Mouse (Mus musculus): ENCODE measurements at regions not wholly inside any gene's neighbourhood (a gene's known extent, or its start where the extent isn't known, plus 50 kb on each side); places are given as distances from the start of the nearest gene placed in this dataset.

DNA sequence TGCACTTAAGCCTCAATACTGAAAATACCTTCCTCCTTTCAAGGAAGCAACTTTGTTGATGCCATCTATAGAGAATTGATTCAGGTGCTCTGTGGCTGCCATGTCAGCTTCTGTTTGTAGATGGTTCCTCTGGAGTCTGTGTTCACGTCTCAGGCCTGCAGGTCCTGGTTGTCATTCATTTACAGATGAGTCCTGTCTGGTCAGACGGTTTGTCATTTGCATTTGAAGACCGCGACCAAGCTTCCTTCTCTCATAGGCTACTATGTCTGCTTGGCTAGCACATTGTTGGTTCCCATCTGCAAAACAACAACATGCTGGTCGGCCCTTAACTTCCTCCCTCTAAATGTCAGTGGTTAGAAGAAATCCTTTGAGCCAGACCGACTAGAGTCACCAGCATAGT, 151.0 kb downstream of the Dact1 start:
- Histone ChIP-seq H3K4me1 (ENCODE audit: control insufficient read depth, insufficient read depth, low read length) (no peaks in the 10 kb centered on the region), H3K4me2 (ENCODE audit: low read depth, low read length) (no peak overlapping the region), H3K4me3 (replicated peaks; ENCODE audit: low read length) (no peak overlapping the region), H3K36me3 (ENCODE audit: control insufficient read depth, insufficient read depth, low read length) (no peaks in the 10 kb centered on the region), H3K27ac (ENCODE audit: low read length) (no peak overlapping the region), H3K9me3 (replicated peaks; ENCODE audit: control insufficient read depth, low read length) (no peaks in the 10 kb centered on the region), H3K9ac (ENCODE audit: low read length) (no peak overlapping the region), H3K27me3 (ENCODE audit: control insufficient read depth, insufficient read depth, low read length) (no peaks in the 10 kb centered on the region)
- WGBS, result 74% methylated on average over 6 of the region's 6 CpGs
- ATAC-seq (ENCODE audit: insufficient read depth, low FRiP score), result no peak

DNA sequence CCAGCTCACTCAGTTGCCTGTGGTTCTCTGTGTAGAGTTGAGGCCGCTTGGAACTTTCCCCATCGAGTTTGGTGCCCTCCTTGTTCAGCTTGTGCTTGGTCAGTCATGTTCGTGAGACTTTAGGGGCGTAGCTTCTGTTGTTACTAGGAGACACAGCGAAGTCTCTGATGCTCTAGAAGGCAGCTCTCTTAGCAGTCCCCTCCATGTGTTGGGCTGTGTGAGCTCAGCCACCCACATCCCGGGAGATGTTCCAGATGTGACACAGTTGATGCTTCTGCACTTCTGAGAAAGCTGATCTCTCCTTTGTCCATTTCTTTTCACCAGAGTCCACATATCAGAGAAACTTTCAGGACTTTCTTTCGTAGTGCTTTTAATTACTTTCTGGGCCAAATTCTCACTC, 158.1 kb downstream of the Dact1 start:
- no peak overlapping the region for H3K27ac ChIP-seq (ENCODE audit: low read length)
- no peaks in the 10 kb centered on the region for H3K36me3 ChIP-seq (ENCODE audit: control insufficient read depth, insufficient read depth, low read length)
- H3K9ac ChIP-seq (ENCODE audit: low read length), result no peak overlapping the region
- H3K4me2 ChIP-seq (ENCODE audit: low read depth, low read length), result no peak overlapping the region
- no peaks in the 10 kb centered on the region for H3K9me3 ChIP-seq (replicated peaks; ENCODE audit: control insufficient read depth, low read length)
- WGBS, result 70% methylated on average over 7 of the region's 7 CpGs
- peaks cover 3% of the 10 kb centered on the region; the same call in 1 of the 2 replicates for H3K4me1 ChIP-seq (ENCODE audit: control insufficient read depth, insufficient read depth, low read length)
- H3K27me3 ChIP-seq (ENCODE audit: control insufficient read depth, insufficient read depth, low read length), result no peaks in the 10 kb centered on the region
- no peak overlapping the region for H3K4me3 ChIP-seq (replicated peaks; ENCODE audit: low read length)
- 0 out of 2 replicates have a peak, but pooled peaks have one; percentile 33 for ATAC-seq (ENCODE audit: insufficient read depth, low FRiP score)

DNA sequence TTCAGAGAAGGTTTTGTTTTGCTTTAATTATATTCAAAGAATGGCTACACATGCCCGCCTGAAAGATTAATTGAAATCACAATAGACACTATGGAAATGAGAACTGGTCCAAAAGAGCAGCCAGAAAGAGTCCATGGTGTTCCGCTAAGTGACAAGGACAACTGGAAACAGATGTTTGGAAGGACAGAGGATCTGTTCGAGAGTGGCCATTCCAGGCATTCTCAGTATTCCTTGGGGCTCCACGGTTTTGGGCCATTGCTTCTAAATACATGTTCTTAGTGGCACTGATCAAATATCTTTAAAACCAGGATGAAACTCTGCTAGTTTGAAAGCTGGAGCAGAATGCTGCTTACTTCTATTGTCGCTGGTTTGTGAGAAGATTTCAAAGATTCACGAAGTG, 158.6 kb downstream of the Dact1 start:
- Histone ChIP-seq H3K4me1 (ENCODE audit: control insufficient read depth, insufficient read depth, low read length) (peaks cover 3% of the 10 kb centered on the region), H3K36me3 (ENCODE audit: control insufficient read depth, insufficient read depth, low read length) (no peaks in the 10 kb centered on the region), H3K9me3 (replicated peaks; ENCODE audit: control insufficient read depth, low read length) (no peaks in the 10 kb centered on the region), H3K27ac (ENCODE audit: low read length) (no peak overlapping the region), H3K9ac (ENCODE audit: low read length) (no peak overlapping the region), H3K27me3 (ENCODE audit: control insufficient read depth, insufficient read depth, low read length) (no peaks in the 10 kb centered on the region), H3K4me2 (ENCODE audit: low read depth, low read length) (no peak overlapping the region), H3K4me3 (replicated peaks; ENCODE audit: low read length) (no peak overlapping the region)
- no peak for ATAC-seq (ENCODE audit: insufficient read depth, low FRiP score)
- WGBS, result 68% methylated on average over 6 of the region's 6 CpGs

DNA sequence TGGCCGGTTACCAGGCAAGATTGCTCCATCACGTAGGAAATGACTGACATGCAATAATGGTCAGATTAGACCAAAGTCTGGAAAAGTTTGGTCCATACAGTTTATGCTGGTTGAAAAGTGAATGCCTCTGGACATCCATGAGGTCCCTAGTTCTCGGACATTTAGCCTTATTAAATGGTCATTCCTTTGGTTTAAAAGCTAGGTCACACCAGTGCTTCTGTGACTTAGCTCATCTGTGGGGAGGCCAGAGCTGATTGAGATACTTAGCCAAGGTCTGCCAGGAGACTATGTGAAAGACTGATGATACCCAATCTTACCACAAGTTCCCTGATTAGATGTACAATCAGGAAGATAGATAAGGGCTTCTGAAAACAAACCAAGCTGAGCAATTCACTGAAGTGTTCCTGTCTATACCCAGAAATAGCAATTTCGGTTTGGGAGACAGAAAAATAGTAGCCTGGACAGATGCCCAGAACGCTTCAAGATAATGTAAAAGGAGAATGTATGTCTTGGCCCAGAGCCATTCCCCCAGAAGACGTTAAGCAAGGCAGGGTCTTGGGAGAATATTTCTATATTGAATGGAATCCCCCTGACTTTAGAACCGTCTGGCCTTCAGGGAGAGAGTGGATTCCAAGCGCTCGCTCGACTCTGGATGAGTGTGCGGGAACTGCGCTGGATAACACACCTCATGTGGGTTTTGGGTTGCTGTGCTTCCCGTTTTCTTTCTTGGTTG, 161.5 kb downstream of the Dact1 start:
- H3K36me3 ChIP-seq (ENCODE audit: control insufficient read depth, insufficient read depth, low read length), result no peaks in the 10 kb centered on the region
- ATAC-seq (ENCODE audit: insufficient read depth, low FRiP score), result no peak; the same call in 1 of the 2 replicates
- no peak overlapping the region for H3K4me3 ChIP-seq (replicated peaks; ENCODE audit: low read length)

DNA sequence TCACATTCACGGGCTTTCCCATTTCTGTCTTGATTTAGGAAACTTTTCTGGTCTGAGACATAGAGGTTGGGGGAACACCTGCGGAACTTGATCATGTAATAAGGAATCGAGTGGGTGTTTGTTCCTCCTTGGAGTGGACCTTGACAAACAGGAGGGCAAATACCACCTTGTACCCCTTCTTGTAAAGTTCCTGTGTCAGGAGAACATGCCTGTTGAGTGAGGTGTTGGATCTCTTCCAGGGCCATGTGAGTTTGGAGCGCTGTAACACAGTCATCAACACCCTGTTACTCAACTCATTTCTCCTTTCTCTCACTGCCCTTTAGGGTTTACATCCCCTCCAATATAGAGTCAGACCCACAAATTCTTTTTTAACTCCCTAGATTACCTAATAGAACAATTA, 162.0 kb downstream of the Dact1 start:
- H3K9ac ChIP-seq (ENCODE audit: low read length), result no peak overlapping the region
- no peak overlapping the region for H3K4me3 ChIP-seq (replicated peaks; ENCODE audit: low read length)
- 76% methylated on average over 4 of the region's 4 CpGs for WGBS
- H3K27ac ChIP-seq (ENCODE audit: low read length), result peak overlapping the region; percentile 21; the same call in 1 of the 2 replicates
- H3K4me1 ChIP-seq (ENCODE audit: control insufficient read depth, insufficient read depth, low read length), result peaks cover 10% of the 10 kb centered on the region
- no peak for ATAC-seq (ENCODE audit: insufficient read depth, low FRiP score)
- no peaks in the 10 kb centered on the region for H3K27me3 ChIP-seq (ENCODE audit: control insufficient read depth, insufficient read depth, low read length)
- H3K36me3 ChIP-seq (ENCODE audit: control insufficient read depth, insufficient read depth, low read length), result no peaks in the 10 kb centered on the region
- no peaks in the 10 kb centered on the region for H3K9me3 ChIP-seq (replicated peaks; ENCODE audit: control insufficient read depth, low read length)
- no peak overlapping the region for H3K4me2 ChIP-seq (ENCODE audit: low read depth, low read length)

More for the DNA sequence above, 161.5 kb downstream of the Dact1 start:
- peak overlapping the region; percentile 21; the same call in 1 of the 2 replicates for H3K27ac ChIP-seq (ENCODE audit: low read length)
- H3K4me2 ChIP-seq (ENCODE audit: low read depth, low read length), result no peak overlapping the region
- no peak overlapping the region for H3K9ac ChIP-seq (ENCODE audit: low read length)
- H3K27me3 ChIP-seq (ENCODE audit: control insufficient read depth, insufficient read depth, low read length), result no peaks in the 10 kb centered on the region
- H3K9me3 ChIP-seq (replicated peaks; ENCODE audit: control insufficient read depth, low read length), result no peaks in the 10 kb centered on the region
- peaks cover 10% of the 10 kb centered on the region for H3K4me1 ChIP-seq (ENCODE audit: control insufficient read depth, insufficient read depth, low read length)
- WGBS, result 46% methylated on average over 13 of the region's 13 CpGs

DNA sequence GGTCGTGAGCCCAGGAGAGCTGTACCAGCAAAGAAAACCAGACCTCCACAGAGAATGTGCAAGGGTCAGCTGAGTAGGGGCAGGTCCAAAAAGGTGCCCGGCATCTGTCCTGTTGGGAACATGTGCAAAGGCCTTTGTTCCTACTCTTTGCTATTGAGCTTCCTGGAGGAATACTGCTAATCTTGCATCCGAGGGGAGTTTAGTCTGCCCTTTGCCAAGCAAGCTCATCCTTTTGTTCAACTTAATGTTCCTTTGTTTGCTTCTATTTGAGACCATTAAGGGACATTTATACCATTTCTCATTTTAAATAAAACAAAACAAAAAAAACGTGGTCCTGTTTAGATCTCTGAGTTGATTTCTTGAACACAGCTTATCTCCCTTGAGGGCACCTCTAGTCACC, 166.6 kb downstream of the Dact1 start:
- no peak for ATAC-seq (ENCODE audit: insufficient read depth, low FRiP score)
- H3K9me3 ChIP-seq (replicated peaks; ENCODE audit: control insufficient read depth, low read length), result no peaks in the 10 kb centered on the region
- WGBS, result 53% methylated on average over 4 of the region's 4 CpGs

DNA sequence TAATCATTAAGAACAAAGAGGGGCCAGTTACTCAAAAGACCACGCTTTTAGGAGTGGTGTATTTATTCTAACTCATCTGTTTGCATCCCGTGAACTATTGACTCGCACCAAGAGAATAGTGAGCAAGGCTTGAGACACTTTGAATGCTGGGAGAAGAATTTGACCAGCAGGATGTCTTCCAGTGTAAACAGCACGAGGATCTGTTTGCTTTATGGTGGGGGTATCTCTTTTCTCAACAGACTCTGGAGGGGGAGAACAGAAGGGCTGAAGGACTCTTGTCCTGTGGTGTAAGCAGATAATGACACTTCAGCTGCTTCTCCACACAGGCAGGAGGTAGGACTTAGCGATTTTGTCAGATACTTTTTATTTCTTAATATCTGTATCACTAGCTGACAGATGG, 168.0 kb downstream of the Dact1 start:
- H3K36me3 ChIP-seq (ENCODE audit: control insufficient read depth, insufficient read depth, low read length), result no peaks in the 10 kb centered on the region
- WGBS, result 18% methylated on average over 5 of the region's 5 CpGs
- peak overlapping the region; percentile 20; the same call in 1 of the 2 replicates for H3K27ac ChIP-seq (ENCODE audit: low read length)
- H3K9ac ChIP-seq (ENCODE audit: low read length), result no peak overlapping the region
- no peak overlapping the region for H3K4me2 ChIP-seq (ENCODE audit: low read depth, low read length)
- H3K9me3 ChIP-seq (replicated peaks; ENCODE audit: control insufficient read depth, low read length), result no peaks in the 10 kb centered on the region
- H3K27me3 ChIP-seq (ENCODE audit: control insufficient read depth, insufficient read depth, low read length), result no peaks in the 10 kb centered on the region
- no peak overlapping the region for H3K4me3 ChIP-seq (replicated peaks; ENCODE audit: low read length)
- H3K4me1 ChIP-seq (ENCODE audit: control insufficient read depth, insufficient read depth, low read length), result peaks cover 19% of the 10 kb centered on the region
- no peak for ATAC-seq (ENCODE audit: insufficient read depth, low FRiP score)

More for the DNA sequence above, 166.6 kb downstream of the Dact1 start:
- Histone ChIP-seq H3K4me3 (replicated peaks; ENCODE audit: low read length) (no peak overlapping the region), H3K27ac (ENCODE audit: low read length) (no peak overlapping the region), H3K27me3 (ENCODE audit: control insufficient read depth, insufficient read depth, low read length) (no peaks in the 10 kb centered on the region), H3K36me3 (ENCODE audit: control insufficient read depth, insufficient read depth, low read length) (no peaks in the 10 kb centered on the region), H3K4me1 (ENCODE audit: control insufficient read depth, insufficient read depth, low read length) (peaks cover 10% of the 10 kb centered on the region; the same call in 1 of the 2 replicates), H3K9ac (ENCODE audit: low read length) (no peak overlapping the region), H3K4me2 (ENCODE audit: low read depth, low read length) (no peak overlapping the region)

DNA sequence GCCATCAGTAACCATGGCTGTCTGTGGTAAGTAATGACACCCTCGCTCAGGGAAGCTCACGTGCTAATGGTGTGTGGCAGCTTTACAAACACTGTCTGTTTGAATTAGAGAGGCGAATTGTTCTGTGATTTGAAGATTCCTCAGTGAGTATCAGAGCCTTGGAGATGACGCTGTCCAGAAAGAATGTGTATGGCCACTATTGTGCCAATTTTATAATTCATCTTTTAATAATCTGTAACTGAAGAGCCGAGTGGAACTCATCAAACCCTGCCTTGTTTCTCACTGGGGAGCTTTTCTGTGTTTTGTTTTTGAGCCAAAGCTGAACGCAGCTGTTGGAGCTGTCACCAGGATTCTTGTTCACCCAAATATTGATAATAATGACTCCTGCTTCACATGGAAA, 171.7 kb downstream of the Dact1 start:
- peak; percentile 48; the same call in 1 of the 2 replicates for ATAC-seq (ENCODE audit: insufficient read depth, low FRiP score)
- no peaks in the 10 kb centered on the region for H3K36me3 ChIP-seq (ENCODE audit: control insufficient read depth, insufficient read depth, low read length)
- peaks cover 16% of the 10 kb centered on the region for H3K4me1 ChIP-seq (ENCODE audit: control insufficient read depth, insufficient read depth, low read length)
- no peaks in the 10 kb centered on the region for H3K9me3 ChIP-seq (replicated peaks; ENCODE audit: control insufficient read depth, low read length)
- no peak overlapping the region for H3K9ac ChIP-seq (ENCODE audit: low read length)
- no peak overlapping the region for H3K4me3 ChIP-seq (replicated peaks; ENCODE audit: low read length)
- no peaks in the 10 kb centered on the region for H3K27me3 ChIP-seq (ENCODE audit: control insufficient read depth, insufficient read depth, low read length)
- H3K4me2 ChIP-seq (ENCODE audit: low read depth, low read length), result no peak overlapping the region
- WGBS, result 25% methylated on average over 6 of the region's 6 CpGs
- H3K27ac ChIP-seq (ENCODE audit: low read length), result peak overlapping the region; percentile 75

DNA sequence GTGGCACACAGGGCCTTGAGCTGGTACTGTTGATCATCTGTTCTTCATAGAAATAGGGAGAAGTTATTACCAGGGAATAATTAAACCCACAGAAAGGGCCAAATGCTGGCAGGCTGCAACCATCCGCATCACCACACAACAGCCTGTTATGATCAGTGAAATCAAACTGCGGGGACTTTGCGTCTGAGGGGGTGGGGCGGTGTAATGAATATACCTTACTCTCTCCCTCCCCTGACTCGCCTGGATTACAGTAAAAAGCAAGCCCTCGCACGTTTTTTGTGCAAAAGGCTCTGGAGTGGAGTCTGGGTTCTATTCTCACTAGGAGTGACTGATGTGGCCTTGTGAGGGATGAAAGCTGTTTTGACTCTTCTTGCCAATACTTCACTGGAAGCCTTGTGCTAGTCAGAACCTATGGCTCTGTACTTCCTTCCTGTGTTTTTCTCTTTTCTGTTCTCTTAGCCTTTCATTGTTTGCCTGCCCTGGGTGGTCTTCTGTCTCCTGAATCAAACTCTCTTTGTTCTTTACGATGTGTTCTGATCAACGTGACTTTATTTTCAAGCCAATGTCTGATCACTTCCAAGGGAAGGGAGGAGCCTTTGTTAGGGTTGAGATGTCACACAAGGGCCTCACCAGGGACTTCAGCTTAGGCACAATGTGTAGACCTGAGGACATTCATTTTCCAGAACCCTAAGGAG, 172.4 kb downstream of the Dact1 start:
- H3K36me3 ChIP-seq (ENCODE audit: control insufficient read depth, insufficient read depth, low read length), result no peaks in the 10 kb centered on the region
- H3K4me1 ChIP-seq (ENCODE audit: control insufficient read depth, insufficient read depth, low read length), result peaks cover 16% of the 10 kb centered on the region
- no peaks in the 10 kb centered on the region for H3K9me3 ChIP-seq (replicated peaks; ENCODE audit: control insufficient read depth, low read length)
- ATAC-seq (ENCODE audit: insufficient read depth, low FRiP score), result peak; percentile 63
- no peak overlapping the region for H3K4me2 ChIP-seq (ENCODE audit: low read depth, low read length)
- no peaks in the 10 kb centered on the region for H3K27me3 ChIP-seq (ENCODE audit: control insufficient read depth, insufficient read depth, low read length)
- WGBS, result 36% methylated on average over 9 of the region's 9 CpGs
- H3K27ac ChIP-seq (ENCODE audit: low read length), result peak overlapping the region; percentile 73
- no peak overlapping the region for H3K4me3 ChIP-seq (replicated peaks; ENCODE audit: low read length)
- no peak overlapping the region for H3K9ac ChIP-seq (ENCODE audit: low read length)
